Comparison of ENCODE assay signal across 9 mouse cellular contexts in the genomic region with DNA sequence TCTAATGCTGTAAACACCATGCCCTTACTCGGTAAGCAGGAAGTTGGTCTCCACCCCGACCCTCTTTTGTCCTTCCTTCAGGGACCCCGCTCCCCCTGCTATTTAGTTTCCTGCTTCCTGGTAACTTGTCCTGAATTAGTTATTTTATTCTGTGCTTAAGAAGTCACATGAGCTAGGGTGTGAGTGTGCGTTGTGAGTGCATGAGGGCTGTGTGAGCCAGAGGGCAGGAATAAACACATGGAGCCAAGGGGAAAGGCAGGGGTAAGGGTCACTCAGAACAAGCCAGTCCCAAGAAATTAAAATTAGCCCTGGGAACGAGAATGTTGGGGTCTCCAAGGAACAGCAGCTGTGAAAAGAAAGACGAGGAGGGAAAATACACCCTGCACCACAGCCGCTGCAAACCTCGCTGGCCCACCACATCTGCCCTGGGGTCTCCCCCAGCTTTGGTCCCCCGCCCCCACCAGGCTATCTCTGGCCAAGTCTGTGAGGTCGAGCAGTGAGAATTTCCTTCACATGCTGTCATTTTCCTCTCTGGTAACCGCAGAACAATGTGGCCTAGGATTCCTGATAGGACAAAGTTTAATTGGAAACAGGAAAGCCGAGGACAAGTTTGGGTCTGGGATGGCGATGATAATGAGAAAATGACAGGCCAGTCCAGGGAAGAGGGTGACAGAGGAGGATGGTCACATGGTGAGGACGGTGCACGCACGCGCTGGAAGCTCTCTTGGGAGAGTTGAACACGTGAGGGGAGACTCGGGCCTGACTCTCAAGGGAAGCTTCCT. TPM values are rescaled to one million over a fixed set of nuclear protein-coding genes. Genes with fewer than 3 reads are reported as not detected.
DNase-seq lines count a peak whose midpoint lies in the region; ATAC-seq and TF ChIP-seq lines count a peak whose summit lies in the region.
"Had no signal": no experiment of that assay in that cellular context is flagged by ENCODE, and none has a peak within 500 bp of the region (broad histone marks: within the 10 kb centered on the region; RNA-seq: fewer than 3 reads in every experiment).

No protein-coding gene starts in this region.

- no peaks in the 10 kb centered on the region for H3K27me3 ChIP-seq in kidney, postnatal 0 days (ENCODE audit: insufficient read depth, low read length)
- no peaks in the 10 kb centered on the region for H3K27me3 ChIP-seq in lung, postnatal 0 days (replicated peaks; ENCODE audit: insufficient read depth, low read length)

- H3K9me3 ChIP-seq in kidney, postnatal 0 days (replicated peaks; ENCODE audit: low read length) = no peaks in the 10 kb centered on the region
- H3K9me3 ChIP-seq in lung, postnatal 0 days (ENCODE audit: low read length) = no peaks in the 10 kb centered on the region

- H3K4me3 ChIP-seq in kidney, postnatal 0 days (replicated peaks; ENCODE audit: low read depth, low read length) = no peak overlapping the region
- no peak overlapping the region for H3K4me3 ChIP-seq in lung, postnatal 0 days (ENCODE audit: low read depth, low read length)

- H3K36me3 ChIP-seq in kidney, postnatal 0 days (ENCODE audit: insufficient read depth, low read length) = no peaks in the 10 kb centered on the region
- H3K36me3 ChIP-seq in lung, postnatal 0 days (ENCODE audit: insufficient read depth, low read length) = no peaks in the 10 kb centered on the region

- peak overlapping the region; percentile 74 for H3K27ac ChIP-seq in kidney, postnatal 0 days
- H3K27ac ChIP-seq in lung, postnatal 0 days (ENCODE audit: low read length) = peak overlapping the region; percentile 85

- WGBS in kidney, postnatal 0 days = 46% methylated on average over 19 of the region's 19 CpGs
- 36% methylated on average over 19 of the region's 19 CpGs for WGBS in lung, postnatal 0 days

- peak; percentile 35 for DNase-seq in embryo, embryonic 11 days
- DNase-seq in heart, adult 8-10 months (ENCODE audit: low spot score) = peak; percentile 85
- DNase-seq in kidney, postnatal 0 days (ENCODE audit: low spot score) = peak; percentile 67
- DNase-seq in lung, postnatal 0 days (ENCODE audit: low spot score) = peak; percentile 69
- no peak for DNase-seq in left cerebral cortex, postnatal 4 days
- no peak for DNase-seq in MN1 (ENCODE audit: low spot score)
- DNase-seq in retina, embryonic 14.5 days (ENCODE audit: low spot score) = no peak
- DNase-seq in c-Kit-positive CD71-positive TER-119-positive erythroid progenitor cells, embryonic 14.5 days (ENCODE audit: low spot score) = no peak
- DNase-seq: midbrain, embryonic 14.5 days had no signal

- no peak overlapping the region for H3K9ac ChIP-seq in kidney, postnatal 0 days (ENCODE audit: low read depth, low read length)
- H3K9ac ChIP-seq in lung, postnatal 0 days (replicated peaks; ENCODE audit: low read depth) = no peak overlapping the region

- TF ChIP-seq EP300 in lung, postnatal 0 days (IDR thresholded peaks at IDR 0.05) = peak; percentile 88

- no peak for TF ChIP-seq CTCF in kidney, postnatal 0 days (IDR thresholded peaks at IDR 0.05; ENCODE audit: low read depth)
- no peak for TF ChIP-seq CTCF in lung, postnatal 0 days (IDR thresholded peaks at IDR 0.05)

- peak; percentile 63; the same call in 1 of the 2 replicates for ATAC-seq in kidney, postnatal 0 days (replicated peaks; ENCODE audit: low FRiP score, low read depth)
- peak; percentile 89 for ATAC-seq in lung, postnatal 0 days

- 0 out of 2 replicates have a peak, but pooled peaks cover 3% of the 10 kb centered on the region for H3K4me1 ChIP-seq in kidney, postnatal 0 days (replicated peaks; ENCODE audit: insufficient read depth, low read length)
- H3K4me1 ChIP-seq in lung, postnatal 0 days (ENCODE audit: insufficient read depth, low read depth, low read length) = no peaks in the 10 kb centered on the region

- H3K4me2 ChIP-seq in kidney, postnatal 0 days (ENCODE audit: low read length) = no peak overlapping the region
- H3K4me2 ChIP-seq in lung, postnatal 0 days (replicated peaks; ENCODE audit: low read depth, low read length) = no peak overlapping the region

- intact Hi-C loops in left cerebral cortex, postnatal 4 days (cut with DNase I) = no loop called here

RNA-seq across cellular contexts. Expression of a gene that starts 26.6 kb away (rescaled TPM):
- total RNA-seq in heart, adult 8-10 months (2022) = 100 to 1,000 TPM; 157 to 180 (median 176) TPM
- 87.4 and 99.7 TPM in 2 replicates for polyA plus RNA-seq in kidney, postnatal 0 days (2015; fragmentation: Nextera tagmentation; extraction: Ambion mirVana)
- 207 and 208 TPM in 2 replicates for polyA plus RNA-seq in lung, postnatal 0 days (2015; fragmentation: Nextera tagmentation; extraction: Ambion mirVana)
- 10 to 100 TPM; 40.2 to 42.6 TPM for total RNA-seq in left cerebral cortex, postnatal 4 days (2021)

Comparison
In these comparisons a context has a peak if more than half of its experiments do, and no peak if none do; other contexts are left out.
1. DNase-seq: peak in embryo, embryonic 11 days (single experiment), heart, adult 8-10 months (single experiment), kidney, postnatal 0 days (single experiment) and lung, postnatal 0 days (single experiment); none in left cerebral cortex, postnatal 4 days (single experiment), MN1 (single experiment), retina, embryonic 14.5 days (single experiment) and c-Kit-positive CD71-positive TER-119-positive erythroid progenitor cells, embryonic 14.5 days (single experiment).